Mouse (Mus musculus): ENCODE measurements around the gene Olfr1424. TPM values are rescaled to one million over a fixed set of nuclear protein-coding genes. Genes with fewer than 3 reads are reported as not detected.

Olfr1424 gene
- polyA plus RNA-seq, 2 experiments from 2014 or later: not detected

Other genes with a start within 250 kb of the Olfr1424 start
- 1 to 10 TPM; 2.5 to 2.6 TPM for gene Stx3, start 243.3 kb downstream of the Olfr1424 start, polyA plus RNA-seq (2017; shearing (Covaris generic))
- gene Olfr1417, start 223.5 kb downstream of the Olfr1424 start, polyA plus RNA-seq (2017; shearing (Covaris generic)): not detected
- not detected for gene Olfr1418, start 201.6 kb downstream of the Olfr1424 start, polyA plus RNA-seq (2017; shearing (Covaris generic))
- gene Olfr1419, start 187.6 kb downstream of the Olfr1424 start, polyA plus RNA-seq (2017; shearing (Covaris generic)): not detected
- gene Olfr1420, start 176.1 kb downstream of the Olfr1424 start, polyA plus RNA-seq (2017; shearing (Covaris generic)): under 1 TPM in 1 of 2 experiments, not detected in 1; 0.42 TPM
- gene Patl1, start 150.3 kb downstream of the Olfr1424 start, polyA plus RNA-seq (2017; shearing (Covaris generic)): 10 to 100 TPM; 17.6 to 18.1 TPM
- 1 to 10 TPM; 5.5 to 8.0 TPM for gene Osbp, start 96.7 kb downstream of the Olfr1424 start, polyA plus RNA-seq (2017; shearing (Covaris generic))
- under 1 TPM in 1 of 2 experiments, not detected in 1; 0.05 TPM for gene Olfr1423, start 21.4 kb downstream of the Olfr1424 start, polyA plus RNA-seq (2017; shearing (Covaris generic))
- gene Olfr1425, start 15.0 kb upstream of the Olfr1424 start, polyA plus RNA-seq (2017; shearing (Covaris generic)): not detected
- not detected for gene Olfr1426, start 29.3 kb upstream of the Olfr1424 start, polyA plus RNA-seq (2017; shearing (Covaris generic))
- gene Olfr1427, start 40.7 kb upstream of the Olfr1424 start, polyA plus RNA-seq (2017; shearing (Covaris generic)): not detected
- not detected for gene Olfr1428, start 53.2 kb upstream of the Olfr1424 start, polyA plus RNA-seq (2017; shearing (Covaris generic))
- gene Olfr76, start 60.5 kb upstream of the Olfr1424 start, polyA plus RNA-seq (2017; shearing (Covaris generic)): not detected
- under 1 TPM in 1 of 2 experiments, not detected in 1; 0.15 TPM for gene Olfr1555-ps1, start 107.4 kb upstream of the Olfr1424 start, polyA plus RNA-seq (2017; shearing (Covaris generic))
- not detected for gene Olfr1431, start 138.0 kb upstream of the Olfr1424 start, polyA plus RNA-seq (2017; shearing (Covaris generic))
- gene Olfr1432, start 169.9 kb upstream of the Olfr1424 start, polyA plus RNA-seq (2017; shearing (Covaris generic)): under 1 TPM in 1 of 2 experiments, not detected in 1; 0.20 TPM
- gene Olfr262, start 179.0 kb upstream of the Olfr1424 start, polyA plus RNA-seq (2017; shearing (Covaris generic)): not detected
- not detected for gene Olfr235, start 198.3 kb upstream of the Olfr1424 start, polyA plus RNA-seq (2017; shearing (Covaris generic))
- not detected for gene Olfr1434, start 217.2 kb upstream of the Olfr1424 start, polyA plus RNA-seq (2017; shearing (Covaris generic))
- not detected for gene Olfr1436, start 236.4 kb upstream of the Olfr1424 start, polyA plus RNA-seq (2017; shearing (Covaris generic))